Mouse (Mus musculus): Measurements from ENCODE around the gene Rgs10. TPM values are rescaled to one million over a fixed set of nuclear protein-coding genes. Genes with fewer than 3 reads are reported as not detected.

The Rgs10 gene
- total and polyA plus RNA-seq, 3 experiments: 42.3 to 44.7 TPM; not detected in 1

DNA sequence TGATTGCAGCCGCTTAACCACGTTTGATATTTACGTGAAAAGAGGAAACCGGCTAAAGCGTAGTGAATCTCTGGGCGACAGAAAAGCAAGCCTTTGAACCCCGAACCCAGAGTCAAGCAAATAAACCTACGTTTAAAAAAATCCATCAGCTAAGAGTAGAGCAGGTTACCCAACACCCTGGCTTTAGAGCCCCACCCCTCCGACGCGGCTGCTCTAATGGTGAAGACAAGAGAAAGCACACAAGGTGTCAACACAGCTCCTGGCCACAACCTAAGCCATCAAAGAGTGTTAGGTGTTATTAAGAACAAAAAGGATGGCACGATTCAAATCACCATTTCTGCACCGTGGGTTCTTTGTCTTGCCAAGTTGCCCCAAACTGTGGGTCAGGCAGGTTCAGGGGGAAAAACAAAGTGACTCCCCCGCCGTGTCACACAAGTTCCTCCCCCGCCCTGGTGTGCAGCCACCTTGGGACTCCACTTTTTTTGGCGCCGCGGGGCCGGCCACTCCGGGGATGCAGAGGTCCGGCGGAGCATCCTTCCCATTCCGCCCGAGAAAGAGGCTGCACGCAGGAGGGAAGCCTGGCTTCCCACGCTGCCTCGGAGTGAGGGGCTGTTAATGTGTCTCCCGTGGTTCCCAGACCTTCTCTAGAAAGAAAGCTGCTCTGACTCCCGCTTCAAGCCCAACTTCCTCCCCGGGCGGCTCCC lies 1.2 kb downstream of the Rgs10 start:
- Histone ChIP-seq H3K4me1 (ENCODE audit: control insufficient read depth in 1 of 2, insufficient read depth in 2 of 2, low read length in 2 of 2) (peaks cover 3 to 38% of the 10 kb centered on the region in 2 experiments; a peak in 3 of 4 replicates), H3K36me3 (ENCODE audit: control insufficient read depth in 1 of 2, insufficient read depth in 2 of 2, low read length in 2 of 2) (peaks cover 0 to 20% of the 10 kb centered on the region in 2 experiments; a peak in 2 of 4 replicates), H3K79me2 (ENCODE audit: control insufficient read depth, insufficient read depth, low read length, poor library complexity) (peaks cover 2% of the 10 kb centered on the region), H3K9ac (ENCODE audit: control insufficient read depth, low read depth, low read length, poor library complexity, severe bottlenecking) (peak overlapping the region; percentile 85), H3K4me3 (ENCODE audit: control insufficient read depth in 1 of 2, insufficient read depth in 1 of 2, low read depth in 2 of 2, low read length in 2 of 2) (peak overlapping the region; percentile 58 to 90), H3K27me3 (ENCODE audit: control insufficient read depth in 1 of 2, insufficient read depth in 2 of 2, low read length in 2 of 2) (peaks cover 0 to 3% of the 10 kb centered on the region in 2 experiments; a peak in 1 of 4 replicates), H3K27ac (ENCODE audit: control insufficient read depth, low read depth, low read length) (no peak overlapping the region), H3K9me3 (replicated peaks; ENCODE audit: insufficient read depth, low read length) (no peaks in the 10 kb centered on the region)
- peak; percentile 61 for DNase-seq (ENCODE audit: low read depth, low spot score)
- TF ChIP-seq SIN3A (IDR thresholded peaks at IDR 0.05; ENCODE audit: low read length) (peak; percentile 35; the same call in 1 of the 2 replicates), TBP (IDR thresholded peaks at IDR 0.05; ENCODE audit: low read depth, low read length) (no peak)

DNA sequence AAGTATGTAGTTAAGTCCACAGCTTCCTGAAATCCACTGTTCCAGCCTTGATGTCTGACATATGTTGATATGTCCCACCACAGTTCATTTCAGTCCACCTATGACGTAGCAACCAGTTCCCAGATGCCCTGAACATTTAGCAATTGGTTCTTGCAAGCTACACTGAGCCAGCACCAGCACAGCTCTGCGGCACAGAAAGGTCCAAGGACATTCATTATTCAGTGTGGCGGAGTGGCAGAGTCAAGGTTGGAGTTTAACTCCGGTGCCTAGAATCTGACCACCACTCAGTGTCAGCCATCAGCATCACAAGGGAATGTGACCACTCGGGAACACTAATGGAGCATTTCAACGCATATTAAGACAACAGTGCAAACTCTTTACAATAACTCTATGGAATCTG lies 1.9 kb downstream of the Rgs10 start:
- H3K9me3 ChIP-seq (replicated peaks; ENCODE audit: insufficient read depth, low read length): no peaks in the 10 kb centered on the region
- H3K4me1 ChIP-seq (ENCODE audit: control insufficient read depth in 1 of 2, insufficient read depth in 2 of 2, low read length in 2 of 2): peaks cover 3 to 43% of the 10 kb centered on the region in 2 experiments; a peak in 3 of 4 replicates
- no peak overlapping the region for H3K9ac ChIP-seq (ENCODE audit: control insufficient read depth, low read depth, low read length, poor library complexity, severe bottlenecking)
- H3K27me3 ChIP-seq (ENCODE audit: control insufficient read depth in 1 of 2, insufficient read depth in 2 of 2, low read length in 2 of 2): peaks cover 0 to 3% of the 10 kb centered on the region in 2 experiments; a peak in 1 of 4 replicates
- no peak for DNase-seq (ENCODE audit: low read depth, low spot score)
- no peak for TF ChIP-seq TCF12 (IDR thresholded peaks at IDR 0.05; ENCODE audit: low read depth, low read length)
- TF ChIP-seq NRF1 (IDR thresholded peaks at IDR 0.05; ENCODE audit: insufficient read depth, low read depth, low read length, poor library complexity, severe bottlenecking): no peak
- no peak for TF ChIP-seq ZNF384 (IDR thresholded peaks at IDR 0.05; ENCODE audit: low read depth, low read length)
- TF ChIP-seq POLR2AphosphoS5 (IDR thresholded peaks at IDR 0.05; ENCODE audit: borderline replicate concordance, low read depth, low read length): no peak
- no peak for TF ChIP-seq HCFC1 (IDR thresholded peaks at IDR 0.05; ENCODE audit: low read depth, low read length)
- TF ChIP-seq POLR2A (IDR thresholded peaks at IDR 0.05; ENCODE audit: control insufficient read depth in 1 of 2, insufficient read depth in 1 of 2, low read depth in 1 of 2, low read length in 2 of 2, poor library complexity in 1 of 2): no peak
- TF ChIP-seq ETS1 (IDR thresholded peaks at IDR 0.05; ENCODE audit: low read depth, low read length): no peak
- TF ChIP-seq CTCF (IDR thresholded peaks at IDR 0.05 in 2 of 3, conservative IDR thresholded peaks at IDR 0.05 in 1 of 3; ENCODE audit: control insufficient read depth in 1 of 3, insufficient read depth in 1 of 3, low read depth in 2 of 3, low read length in 3 of 3, poor library complexity in 1 of 3, severe bottlenecking in 1 of 3): no peak
- no peak for TF ChIP-seq NELFE (IDR thresholded peaks at IDR 0.05; ENCODE audit: low read depth, low read length)
- TF ChIP-seq E2F4 (IDR thresholded peaks at IDR 0.05; ENCODE audit: borderline replicate concordance, low read depth, low read length): no peak
- no peak for TF ChIP-seq ZKSCAN1 (IDR thresholded peaks at IDR 0.05; ENCODE audit: low read depth, low read length)
- TF ChIP-seq MAFK (IDR thresholded peaks at IDR 0.05; ENCODE audit: borderline replicate concordance, low read depth, low read length): no peak
- no peak for TF ChIP-seq SIN3A (IDR thresholded peaks at IDR 0.05; ENCODE audit: low read length)
- no peak for TF ChIP-seq JUND (IDR thresholded peaks at IDR 0.05; ENCODE audit: low read depth, low read length)
- no peak for TF ChIP-seq CHD1 (IDR thresholded peaks at IDR 0.05; ENCODE audit: low read depth, low read length)
- no peak for TF ChIP-seq KAT2A (conservative IDR thresholded peaks at IDR 0.05; ENCODE audit: low read depth, low read length)
- no peak for TF ChIP-seq ZMIZ1 (IDR thresholded peaks at IDR 0.05; ENCODE audit: low read depth, low read length)
- no peak overlapping the region for H3K4me3 ChIP-seq (ENCODE audit: control insufficient read depth in 1 of 2, insufficient read depth in 1 of 2, low read depth in 2 of 2, low read length in 2 of 2)
- H3K36me3 ChIP-seq (ENCODE audit: control insufficient read depth in 1 of 2, insufficient read depth in 2 of 2, low read length in 2 of 2): peaks cover 0 to 23% of the 10 kb centered on the region in 2 experiments; a peak in 2 of 4 replicates
- H3K79me2 ChIP-seq (ENCODE audit: control insufficient read depth, insufficient read depth, low read length, poor library complexity): peaks cover 2% of the 10 kb centered on the region
- H3K27ac ChIP-seq (ENCODE audit: control insufficient read depth, low read depth, low read length): no peak overlapping the region

All from MEL (cell line).